Mouse (Mus musculus) liver, adult 2 months (tissue): ENCODE results near the gene Lao1.

Experiments
- CTCF ChIP-seq: fragments of 200-500 bp; IDR thresholded peaks from 2 replicates; pipeline ENCODE4 v1.5.1; 2011; ENCODE audit warnings: low read depth, low read length, control low read depth
- POLR2A ChIP-seq: fragments of 200-500 bp; IDR thresholded peaks from 2 replicates; pipeline ENCODE4 v1.6.1; 2011; ENCODE audit warnings: low read length, control low read depth; ENCODE audit not compliant: insufficient read depth; ENCODE audit errors: extremely low read depth

- TF ChIP-seq CTCF = no peak
- TF ChIP-seq POLR2A = no peak
These were observed 49.8 kb downstream of the Lao1 start for GRCm38 (mm10) chr4:119011050-119011680.
